Mouse (Mus musculus): Measurements from ENCODE around the gene Haus6. TPM values are rescaled to one million over a fixed set of nuclear protein-coding genes. Genes with fewer than 3 reads are reported as not detected.
"Not testable (repeated sequence)": the region's sequence is repeated elsewhere in the genome, so short reads cannot be mapped to it uniquely, and the experiment has no call there.

Haus6 gene
- 7.5 and 8.6 TPM in 2 replicates for polyA plus RNA-seq (2014; fragmentation: Nextera tagmentation; extraction: Ambion mirVana)

DNA sequence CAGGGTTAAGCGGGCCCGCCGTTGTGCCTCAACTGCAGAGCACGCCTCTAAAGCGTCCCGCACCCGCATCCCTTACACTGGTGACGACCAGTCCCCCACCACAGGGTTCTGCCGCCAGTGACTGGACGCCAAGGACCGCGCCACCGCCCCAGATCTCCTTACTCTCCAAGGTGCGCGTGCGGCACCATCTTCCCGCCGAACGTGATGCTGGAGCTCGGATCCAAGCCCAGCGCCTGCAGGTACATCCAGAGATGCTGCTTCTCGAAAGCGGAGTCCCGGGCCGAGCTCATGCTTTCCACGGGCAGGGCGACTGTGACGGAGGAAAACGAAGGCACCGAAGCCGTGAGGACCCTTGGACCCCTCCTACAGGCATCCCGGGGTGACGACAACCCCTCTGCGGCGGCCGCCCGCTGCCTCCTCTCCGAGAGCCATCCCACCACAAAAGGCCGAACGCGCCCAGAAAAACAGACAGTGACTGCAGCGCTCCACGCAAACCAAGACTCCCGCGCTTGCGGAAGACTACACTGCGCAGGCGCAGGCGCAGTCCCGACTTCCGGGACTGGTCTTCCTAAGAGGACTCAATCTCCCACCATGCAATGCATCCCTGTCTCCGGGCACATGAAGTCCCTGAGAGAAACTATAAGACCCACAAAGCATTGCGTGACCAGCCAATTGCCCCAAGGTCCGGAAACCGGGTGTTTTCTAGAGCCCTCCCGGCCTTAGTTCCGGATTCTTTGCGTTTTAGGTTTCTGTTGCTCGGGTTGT is at the start of gene Haus6:
TSS of gene Haus6 (minus strand) at position 532 of the 765 bp plus-strand sequence.
- under 1% methylated on average over 59 of the region's 59 CpGs for WGBS
- H3K27me3 ChIP-seq (ENCODE audit: control insufficient read depth, insufficient read depth, low read length) = no peaks in the 10 kb centered on the region

DNA sequence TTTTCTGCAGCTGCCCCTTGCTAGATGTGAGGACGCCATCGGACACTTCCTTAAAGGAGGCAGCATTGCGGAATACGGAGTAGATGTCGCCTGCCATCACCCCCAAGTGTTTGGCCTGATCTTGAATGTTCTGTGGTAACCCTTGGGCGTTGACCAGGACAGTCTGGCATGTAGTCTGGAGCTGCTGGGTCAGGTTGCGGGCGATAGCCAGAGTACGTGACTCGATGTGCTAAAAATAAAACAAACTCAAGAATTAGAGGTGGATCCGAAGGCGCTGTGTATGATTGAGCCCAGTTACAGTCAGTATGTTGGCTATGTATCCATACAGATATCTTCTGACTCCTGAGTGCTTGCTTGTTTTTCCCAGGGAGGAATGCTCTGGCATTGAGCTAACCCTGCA is 45.3 kb upstream of the Haus6 start:
- H3K9ac ChIP-seq = no peak overlapping the region
- no peak overlapping the region for H3K27ac ChIP-seq
- H3K4me1 ChIP-seq (replicated peaks; ENCODE audit: control insufficient read depth, insufficient read depth, low read length) = no peaks in the 10 kb centered on the region
- 98% methylated on average over 12 of the region's 12 CpGs for WGBS
- H3K4me2 ChIP-seq (replicated peaks) = no peak overlapping the region
- H3K27me3 ChIP-seq (ENCODE audit: control insufficient read depth, insufficient read depth, low read length) = no peaks in the 10 kb centered on the region
- no peak for ATAC-seq (ENCODE audit: low FRiP score)
- no peak overlapping the region for H3K4me3 ChIP-seq (replicated peaks; ENCODE audit: low read length)
- H3K9me3 ChIP-seq (ENCODE audit: control insufficient read depth, low read length) = no peaks in the 10 kb centered on the region
- DNase-seq (ENCODE audit: low spot score) = no peak
- peaks cover 51% of the 10 kb centered on the region for H3K36me3 ChIP-seq (replicated peaks; ENCODE audit: control insufficient read depth, insufficient read depth)

More for the DNA sequence above, at the start of gene Haus6:
- ATAC-seq (ENCODE audit: low FRiP score) (peak; percentile 100), DNase-seq (ENCODE audit: low spot score) (peak; percentile 93)
- Histone ChIP-seq H3K9me3 (ENCODE audit: control insufficient read depth, low read length) (no peaks in the 10 kb centered on the region), H3K27ac (peak within 1 kb of the TSS; percentile 52; the same call in 1 of the 2 replicates), H3K4me1 (replicated peaks; ENCODE audit: control insufficient read depth, insufficient read depth, low read length) (peaks cover 15% of the 10 kb centered on the region), H3K4me2 (replicated peaks) (peak within 1 kb of the TSS; percentile 94), H3K9ac (peak within 1 kb of the TSS; percentile 76), H3K4me3 (replicated peaks; ENCODE audit: low read length) (peak within 1 kb of the TSS; percentile 77), H3K36me3 (replicated peaks; ENCODE audit: control insufficient read depth, insufficient read depth) (peaks cover under 1% of the 10 kb centered on the region; the same call in 1 of the 2 replicates)

DNA sequence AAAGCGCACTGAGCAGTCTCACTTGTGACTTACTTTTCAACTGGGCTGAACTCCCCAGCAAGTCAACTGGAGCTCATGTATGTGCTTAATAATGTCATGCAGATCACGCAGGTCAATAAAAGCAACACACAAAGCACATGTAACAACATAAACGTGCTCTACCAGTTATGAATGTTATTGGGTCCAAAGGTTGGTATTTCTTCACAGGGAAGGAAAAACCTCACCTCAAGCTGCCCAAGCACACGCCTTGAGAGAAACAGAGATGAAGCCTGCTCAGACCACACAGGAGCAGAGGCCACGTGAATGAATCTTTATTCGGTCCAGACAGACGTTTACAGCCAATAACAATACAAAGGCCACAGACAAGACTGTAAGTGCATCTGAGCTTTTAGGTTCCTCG is 44.6 kb upstream of the Haus6 start:
- not testable (repeated sequence) for H3K4me3 ChIP-seq (replicated peaks; ENCODE audit: low read length); H3K27ac ChIP-seq; H3K4me2 ChIP-seq (replicated peaks); H3K9me3 ChIP-seq (ENCODE audit: control insufficient read depth, low read length); ATAC-seq (ENCODE audit: low FRiP score); DNase-seq (ENCODE audit: low spot score); H3K9ac ChIP-seq; H3K4me1 ChIP-seq (replicated peaks; ENCODE audit: control insufficient read depth, insufficient read depth, low read length); H3K27me3 ChIP-seq (ENCODE audit: control insufficient read depth, insufficient read depth, low read length)
- H3K36me3 ChIP-seq (replicated peaks; ENCODE audit: control insufficient read depth, insufficient read depth) = peaks cover 44% of the 10 kb centered on the region
- 97% methylated on average over 8 of the region's 8 CpGs for WGBS

DNA sequence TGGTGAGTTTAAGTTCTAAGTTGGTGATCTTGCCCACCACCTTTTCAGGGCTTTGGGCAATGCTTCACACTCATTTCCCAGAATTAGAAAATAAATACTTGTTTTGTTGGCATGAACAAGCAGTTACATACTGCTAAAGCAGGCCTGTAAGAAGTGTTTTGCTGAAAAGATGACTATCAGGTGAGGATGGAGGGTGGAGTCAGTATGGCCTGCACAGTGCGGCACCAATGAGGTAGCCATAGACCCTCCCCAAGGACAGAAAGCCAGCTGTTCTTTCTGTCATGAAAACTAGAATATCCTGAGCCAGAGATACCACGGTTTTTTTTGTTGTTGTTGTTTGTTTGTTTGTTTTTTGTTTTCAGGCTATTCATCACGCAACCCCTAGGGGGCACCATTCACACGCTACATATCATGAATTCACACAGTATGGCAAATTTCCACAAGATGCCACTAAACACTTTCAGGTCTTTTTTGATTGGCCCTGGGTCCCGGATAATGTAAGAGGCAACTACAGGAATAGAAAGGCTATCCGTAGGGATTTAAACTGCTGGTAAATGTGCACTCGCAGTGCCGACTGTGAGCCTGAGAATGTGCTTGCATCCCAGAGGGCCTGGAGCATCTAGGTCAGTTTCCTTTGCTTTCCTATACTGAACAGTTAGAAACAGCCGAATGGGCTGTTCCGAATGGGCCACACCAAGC is 40.0 kb upstream of the Haus6 start:
- DNase-seq (ENCODE audit: low spot score) = peak; percentile 28
- Histone ChIP-seq H3K4me3 (replicated peaks; ENCODE audit: low read length) (no peak overlapping the region), H3K9me3 (ENCODE audit: control insufficient read depth, low read length) (no peaks in the 10 kb centered on the region), H3K27me3 (ENCODE audit: control insufficient read depth, insufficient read depth, low read length) (no peaks in the 10 kb centered on the region), H3K9ac (no peak overlapping the region), H3K4me2 (replicated peaks) (no peak overlapping the region), H3K4me1 (replicated peaks; ENCODE audit: control insufficient read depth, insufficient read depth, low read length) (no peaks in the 10 kb centered on the region), H3K27ac (no peak overlapping the region), H3K36me3 (replicated peaks; ENCODE audit: control insufficient read depth, insufficient read depth) (peaks cover 2% of the 10 kb centered on the region; the same call in 1 of the 2 replicates)
- WGBS = 68% methylated on average over 10 of the region's 10 CpGs
- no peak for ATAC-seq (ENCODE audit: low FRiP score)

DNA sequence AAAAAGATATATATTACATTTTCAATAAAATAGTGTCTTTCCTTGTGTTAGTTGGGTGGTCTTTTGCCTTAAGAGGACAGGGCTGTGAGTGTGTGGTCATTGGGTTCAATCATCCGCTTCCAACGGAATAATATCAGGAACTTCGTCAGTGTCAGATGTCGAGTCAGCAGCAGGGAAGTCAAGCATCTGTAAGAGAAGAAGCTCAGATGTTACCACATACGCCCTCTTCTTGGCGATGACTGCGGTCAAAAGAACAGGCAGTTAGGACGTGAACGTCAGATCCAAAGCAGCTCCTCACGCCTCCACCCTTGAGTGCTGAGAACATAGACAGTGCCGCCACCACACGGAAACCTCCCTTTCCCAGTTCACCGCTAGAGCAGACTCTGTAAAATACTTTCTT is 36.5 kb upstream of the Haus6 start:
- not testable (repeated sequence) for H3K4me2 ChIP-seq (replicated peaks); H3K36me3 ChIP-seq (replicated peaks; ENCODE audit: control insufficient read depth, insufficient read depth); ATAC-seq (ENCODE audit: low FRiP score); H3K4me3 ChIP-seq (replicated peaks; ENCODE audit: low read length); DNase-seq (ENCODE audit: low spot score); H3K9ac ChIP-seq; H3K4me1 ChIP-seq (replicated peaks; ENCODE audit: control insufficient read depth, insufficient read depth, low read length); H3K9me3 ChIP-seq (ENCODE audit: control insufficient read depth, low read length); H3K27ac ChIP-seq; H3K27me3 ChIP-seq (ENCODE audit: control insufficient read depth, insufficient read depth, low read length)
- 95% methylated on average over 9 of the region's 13 CpGs for WGBS

DNA sequence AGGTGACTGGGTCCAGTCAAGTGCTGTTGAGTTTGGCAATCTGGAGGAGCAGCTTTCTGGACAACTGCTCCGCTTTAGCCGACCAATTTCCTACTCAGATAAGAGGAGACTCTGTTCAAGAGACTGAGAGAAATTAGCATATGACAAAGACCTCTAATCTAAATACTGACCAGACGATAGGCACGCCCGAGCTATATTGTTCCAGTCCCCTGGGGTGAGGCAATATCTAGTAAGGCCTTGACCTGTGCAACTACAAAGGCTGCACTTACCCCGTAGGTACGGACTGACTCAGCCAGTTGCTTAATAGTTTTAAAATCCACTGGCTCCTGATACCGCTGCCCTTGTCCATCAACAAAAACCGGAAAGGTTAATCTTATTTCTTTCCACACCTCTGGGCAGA is 25.7 kb upstream of the Haus6 start:
- 88% methylated on average over 9 of the region's 9 CpGs for WGBS
- H3K4me1 ChIP-seq (replicated peaks; ENCODE audit: control insufficient read depth, insufficient read depth, low read length); H3K4me3 ChIP-seq (replicated peaks; ENCODE audit: low read length); H3K36me3 ChIP-seq (replicated peaks; ENCODE audit: control insufficient read depth, insufficient read depth); H3K4me2 ChIP-seq (replicated peaks); DNase-seq (ENCODE audit: low spot score); H3K27me3 ChIP-seq (ENCODE audit: control insufficient read depth, insufficient read depth, low read length); H3K9me3 ChIP-seq (ENCODE audit: control insufficient read depth, low read length); ATAC-seq (ENCODE audit: low FRiP score); H3K27ac ChIP-seq; H3K9ac ChIP-seq: not testable (repeated sequence)

DNA sequence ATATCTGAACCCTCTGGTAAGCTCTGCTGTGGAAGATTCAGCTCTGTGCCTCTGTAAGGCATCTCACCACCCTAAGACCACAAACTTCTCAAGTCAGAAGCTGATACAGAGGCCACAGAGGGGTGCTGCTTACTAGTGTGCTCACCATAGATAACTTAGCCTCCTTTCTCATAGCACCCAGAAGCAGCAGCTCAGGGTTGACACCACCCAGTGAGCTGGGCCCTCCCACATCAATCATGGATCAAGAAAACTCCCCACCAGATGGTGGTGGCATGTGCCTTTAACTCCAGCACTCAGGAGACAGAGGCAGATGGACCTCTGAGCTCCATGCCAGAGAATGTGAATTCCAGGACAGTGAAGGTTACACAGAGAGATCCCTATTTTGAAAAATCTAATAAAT is 23.0 kb upstream of the Haus6 start:
- not testable (repeated sequence) for DNase-seq (ENCODE audit: low spot score); H3K27me3 ChIP-seq (ENCODE audit: control insufficient read depth, insufficient read depth, low read length)

DNA sequence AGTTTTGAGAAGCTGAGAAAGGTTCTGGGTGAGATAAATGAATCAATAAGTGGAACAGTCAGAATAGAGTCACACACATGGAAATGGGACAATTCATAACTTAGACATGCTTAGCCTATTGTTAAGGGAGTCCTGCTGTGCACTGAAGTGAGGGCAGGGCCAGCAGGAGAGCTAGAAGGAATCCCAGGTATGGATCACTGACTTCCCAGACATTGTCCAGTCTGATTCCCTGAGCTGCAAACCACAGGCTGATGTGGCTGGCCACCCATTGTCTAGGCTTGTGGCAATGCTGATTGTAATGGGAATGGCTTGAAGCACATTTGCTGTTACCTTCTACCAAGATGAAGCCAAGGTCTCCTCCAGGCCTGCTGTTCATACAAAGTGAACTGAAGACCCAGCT is 22.5 kb upstream of the Haus6 start:
- ATAC-seq (ENCODE audit: low FRiP score); H3K9me3 ChIP-seq (ENCODE audit: control insufficient read depth, low read length); H3K9ac ChIP-seq; H3K4me3 ChIP-seq (replicated peaks; ENCODE audit: low read length); H3K4me1 ChIP-seq (replicated peaks; ENCODE audit: control insufficient read depth, insufficient read depth, low read length); H3K36me3 ChIP-seq (replicated peaks; ENCODE audit: control insufficient read depth, insufficient read depth); H3K27me3 ChIP-seq (ENCODE audit: control insufficient read depth, insufficient read depth, low read length); H3K4me2 ChIP-seq (replicated peaks); H3K27ac ChIP-seq; DNase-seq (ENCODE audit: low spot score): not testable (repeated sequence)

More for the DNA sequence above, 23.0 kb upstream of the Haus6 start:
- not testable (repeated sequence) for H3K9ac ChIP-seq; H3K4me2 ChIP-seq (replicated peaks); H3K4me1 ChIP-seq (replicated peaks; ENCODE audit: control insufficient read depth, insufficient read depth, low read length); H3K36me3 ChIP-seq (replicated peaks; ENCODE audit: control insufficient read depth, insufficient read depth); H3K9me3 ChIP-seq (ENCODE audit: control insufficient read depth, low read length); ATAC-seq (ENCODE audit: low FRiP score); H3K4me3 ChIP-seq (replicated peaks; ENCODE audit: low read length); H3K27ac ChIP-seq

DNA sequence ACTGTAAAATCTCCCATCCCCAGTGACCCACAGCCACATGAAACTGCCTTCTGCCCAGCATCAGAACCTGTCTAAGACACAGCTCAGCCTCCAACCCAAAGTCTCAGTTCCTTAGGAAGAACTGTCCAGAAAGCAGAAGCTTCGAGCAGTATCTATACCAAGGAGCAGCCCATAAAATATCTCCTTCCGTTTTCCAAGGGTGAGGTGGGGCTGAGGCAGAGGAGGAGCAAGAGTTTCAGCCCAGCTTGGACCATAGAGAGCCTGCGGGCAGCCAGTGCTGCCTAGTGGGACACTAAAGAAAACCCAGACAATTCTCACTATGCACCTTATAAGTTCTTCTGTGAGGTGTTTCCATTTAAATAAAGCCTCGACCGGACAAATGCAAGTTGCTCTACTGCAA is 20.7 kb upstream of the Haus6 start:
- not testable (repeated sequence) for H3K4me1 ChIP-seq (replicated peaks; ENCODE audit: control insufficient read depth, insufficient read depth, low read length); H3K27me3 ChIP-seq (ENCODE audit: control insufficient read depth, insufficient read depth, low read length); DNase-seq (ENCODE audit: low spot score); H3K4me3 ChIP-seq (replicated peaks; ENCODE audit: low read length); H3K9me3 ChIP-seq (ENCODE audit: control insufficient read depth, low read length); ATAC-seq (ENCODE audit: low FRiP score); H3K27ac ChIP-seq; H3K36me3 ChIP-seq (replicated peaks; ENCODE audit: control insufficient read depth, insufficient read depth); H3K9ac ChIP-seq; H3K4me2 ChIP-seq (replicated peaks)
- WGBS = 68% methylated on average over 4 of the region's 5 CpGs

All from hindbrain, embryonic 14.5 days (tissue).